Mouse (Mus musculus) granulocyte monocyte progenitor cell, adult 5-6 weeks (primary cell): ENCODE data around the gene Scgb1b27. TPM values are rescaled to one million over a fixed set of nuclear protein-coding genes. Genes with fewer than 3 reads are reported as not detected.
"Not testable (repeated sequence)": the region's sequence is repeated elsewhere in the genome, so short reads cannot be mapped to it uniquely, and the experiment has no call there.

ENCODE experiments used
- ATAC-seq: replicated peaks from 2 replicates; pipeline ENCODE4 v1.8.0; 2016; ENCODE audit warnings: mild to moderate bottlenecking, moderate TSS enrichment, inconsistent platforms; ENCODE audit not compliant: poor library complexity, severe bottlenecking
- total RNA-seq, 2 experiments: library from RNA; stranded (forward) in 1 of 2; stranded (reverse) in 1 of 2; fragments of 200-712, 200-1000 nt in 1 of 2; fragments of >200 nt in 1 of 2; fragmentation: Nextera tagmentation in 1 of 2; gene quantifications; 2 replicates each; pipeline ENCODE4 v1.2.3; 2014 to 2017

Scgb1b27 gene
- total RNA-seq (2014; fragmentation: Nextera tagmentation) = not detected in 2 replicates
- total RNA-seq (2017) = not detected in 2 replicates

- ATAC-seq = not testable (repeated sequence)
These were observed at the start of gene Scgb1b27 for GRCm38 (mm10) chr7:34021183-34021582. Gene Scgb1b27 (plus strand): TSS chr7:34021483.

GRCm38 (mm10) chr7:33982281-33982680 lies 39.0 kb upstream of the Scgb1b27 start:
- not testable (repeated sequence) for ATAC-seq

- ATAC-seq = no peak
These were observed 7.4 kb upstream of the Scgb1b27 start, which contains the start of gene Scgb2b27 for GRCm38 (mm10) chr7:34013842-34014241. Gene Scgb2b27 (minus strand): TSS chr7:34013942.

GRCm38 (mm10) chr7:34025641-34026040 lies 4.4 kb downstream of the Scgb1b27 start:
- ATAC-seq = no peak

GRCm38 (mm10) chr7:34027202-34027601 lies 5.9 kb downstream of the Scgb1b27 start:
- not testable (repeated sequence) for ATAC-seq

- ATAC-seq = no peak
These were observed 8.7 kb downstream of the Scgb1b27 start for GRCm38 (mm10) chr7:34030026-34030425.

DNA sequence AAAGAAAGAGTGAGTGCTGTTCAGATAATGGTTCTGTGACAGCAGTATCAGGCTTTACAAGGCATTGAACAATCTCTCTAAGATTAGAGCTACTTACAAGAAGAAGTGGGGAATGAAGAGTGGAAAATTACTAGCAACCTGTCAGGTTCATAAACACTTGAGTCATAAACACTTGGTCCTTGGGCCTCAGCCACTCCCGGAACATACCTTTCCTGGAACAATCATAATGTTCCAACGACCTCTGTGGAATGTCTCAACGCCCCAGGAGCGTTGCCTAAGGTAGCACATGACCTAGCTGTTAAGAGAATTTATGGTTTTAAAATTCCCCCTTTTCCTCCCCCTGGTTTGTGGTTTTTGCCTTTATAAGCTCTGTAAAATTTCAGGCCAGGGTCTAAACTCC lies 13.3 kb downstream of the Scgb1b27 start:
- not testable (repeated sequence) for ATAC-seq

- not testable (repeated sequence) for ATAC-seq
These were observed 15.0 kb downstream of the Scgb1b27 start for GRCm38 (mm10) chr7:34036076-34036815.

- ATAC-seq = not testable (repeated sequence)
These were observed 46.8 kb downstream of the Scgb1b27 start for GRCm38 (mm10) chr7:34068132-34068531.

Other genes starting within 250 kb of the Scgb1b27 start
- not detected in 2 replicates for gene Scgb2b26, start 76.4 kb upstream of the Scgb1b27 start, total RNA-seq (2014; fragmentation: Nextera tagmentation)
- gene Scgb2b26, start 76.4 kb upstream of the Scgb1b27 start, total RNA-seq (2017) = not detected in 2 replicates
- not detected in 2 replicates for gene Scgb2b27, start 7.5 kb upstream of the Scgb1b27 start, total RNA-seq (2014; fragmentation: Nextera tagmentation)
- not detected in 2 replicates for gene Scgb2b27, start 7.5 kb upstream of the Scgb1b27 start, total RNA-seq (2017)
- not detected in 2 replicates for gene Scgb1b30, start 73.9 kb downstream of the Scgb1b27 start, total RNA-seq (2014; fragmentation: Nextera tagmentation)
- not detected in 2 replicates for gene Scgb1b30, start 73.9 kb downstream of the Scgb1b27 start, total RNA-seq (2017)
- gene Wtip, start 111.8 kb downstream of the Scgb1b27 start, total RNA-seq (2014; fragmentation: Nextera tagmentation) = not detected in 2 replicates
- 0.09 and 0.26 TPM in 2 replicates for gene Wtip, start 111.8 kb downstream of the Scgb1b27 start, total RNA-seq (2017)
- 150 and 160 TPM in 2 replicates for gene Uba2, start 148.1 kb downstream of the Scgb1b27 start, total RNA-seq (2014; fragmentation: Nextera tagmentation)
- 207 and 213 TPM in 2 replicates for gene Uba2, start 148.1 kb downstream of the Scgb1b27 start, total RNA-seq (2017)
- 32.8 and 40.4 TPM in 2 replicates for gene Pdcd2l, start 175.2 kb downstream of the Scgb1b27 start, total RNA-seq (2014; fragmentation: Nextera tagmentation)
- 18.3 and 39.8 TPM in 2 replicates for gene Pdcd2l, start 175.2 kb downstream of the Scgb1b27 start, total RNA-seq (2017)
- gene Gpi1, start 208.9 kb downstream of the Scgb1b27 start, total RNA-seq (2014; fragmentation: Nextera tagmentation) = 653 and 773 TPM in 2 replicates
- gene Gpi1, start 208.9 kb downstream of the Scgb1b27 start, total RNA-seq (2017) = 606 and 815 TPM in 2 replicates
- gene Gm6096, start 229.6 kb downstream of the Scgb1b27 start, total RNA-seq (2014; fragmentation: Nextera tagmentation) = not detected in 2 replicates
- gene Gm6096, start 229.6 kb downstream of the Scgb1b27 start, total RNA-seq (2017) = not detected in 2 replicates